Mouse (Mus musculus): ENCODE results near the gene E130116L18Rik. TPM values are rescaled to one million over a fixed set of nuclear protein-coding genes. Genes with fewer than 3 reads are reported as not detected.
"Not testable (repeated sequence)": the region's sequence is repeated elsewhere in the genome, so short reads cannot be mapped to it uniquely, and the experiment has no call there.

Gene E130116L18Rik
- polyA plus RNA-seq, 1 experiment from 2014 or later, result not detected

- Histone ChIP-seq H3K4me1 (replicated peaks) (no peaks in the 10 kb centered on the region), H3K27ac (no peak within 1 kb of the TSS), H3K4me3 (replicated peaks) (no peak within 1 kb of the TSS), H3K36me3 (no peaks in the 10 kb centered on the region), H3K9me3 (replicated peaks) (no peaks in the 10 kb centered on the region), H3K27me3 (no peaks in the 10 kb centered on the region), H3K4me2 (no peak within 1 kb of the TSS), H3K9ac (no peak within 1 kb of the TSS)
- ATAC-seq (ENCODE audit: low read depth), result no peak
- DNase-seq, result no peak
- 66% methylated on average over 1 of the region's 1 CpGs for WGBS (ENCODE audit: insufficient replicate concordance)
These were observed 41.9 kb downstream of the E130116L18Rik start, which contains the start of gene Galntl5 for GRCm38 (mm10) chr5:25181004-25181531. Gene Galntl5 (plus strand): TSS chr5:25181460.

- ATAC-seq (ENCODE audit: low read depth) (no peak), DNase-seq (no peak)
- Histone ChIP-seq H3K27me3 (no peaks in the 10 kb centered on the region), H3K27ac (no peak overlapping the region), H3K4me2 (no peak overlapping the region), H3K9ac (no peak overlapping the region), H3K4me1 (replicated peaks) (no peaks in the 10 kb centered on the region), H3K9me3 (replicated peaks) (no peaks in the 10 kb centered on the region), H3K4me3 (replicated peaks) (no peak overlapping the region), H3K36me3 (no peaks in the 10 kb centered on the region)
- WGBS (ENCODE audit: insufficient replicate concordance), result 69% methylated on average over 3 of the region's 3 CpGs
These were observed 42.9 kb downstream of the E130116L18Rik start for GRCm38 (mm10) chr5:25179936-25180488.

GRCm38 (mm10) chr5:25179284-25179683 is 43.7 kb downstream of the E130116L18Rik start:
- DNase-seq, result no peak

GRCm38 (mm10) chr5:25178543-25178942 is 44.4 kb downstream of the E130116L18Rik start:
- 79% methylated on average over 4 of the region's 4 CpGs for WGBS (ENCODE audit: insufficient replicate concordance)

More at GRCm38 (mm10) chr5:25179284-25179683, 43.7 kb downstream of the E130116L18Rik start:
- no peaks in the 10 kb centered on the region for H3K4me1 ChIP-seq (replicated peaks)
- H3K4me3 ChIP-seq (replicated peaks), result no peak overlapping the region
- H3K4me2 ChIP-seq, result no peak overlapping the region
- WGBS (ENCODE audit: insufficient replicate concordance), result 75% methylated on average over 4 of the region's 4 CpGs
- no peak overlapping the region for H3K27ac ChIP-seq
- no peak overlapping the region for H3K9ac ChIP-seq
- H3K9me3 ChIP-seq (replicated peaks), result no peaks in the 10 kb centered on the region
- H3K36me3 ChIP-seq, result no peaks in the 10 kb centered on the region
- H3K27me3 ChIP-seq, result no peaks in the 10 kb centered on the region
- no peak for ATAC-seq (ENCODE audit: low read depth)

GRCm38 (mm10) chr5:25177937-25178336 is 45.0 kb downstream of the E130116L18Rik start:
- not testable (repeated sequence) for H3K9ac ChIP-seq; H3K4me1 ChIP-seq (replicated peaks); H3K27ac ChIP-seq; ATAC-seq (ENCODE audit: low read depth); H3K36me3 ChIP-seq; H3K9me3 ChIP-seq (replicated peaks); DNase-seq; H3K4me2 ChIP-seq; H3K27me3 ChIP-seq; H3K4me3 ChIP-seq (replicated peaks)
- WGBS (ENCODE audit: insufficient replicate concordance), result 73% methylated on average over 5 of the region's 5 CpGs

More at GRCm38 (mm10) chr5:25178543-25178942, 44.4 kb downstream of the E130116L18Rik start:
- H3K4me2 ChIP-seq; H3K9ac ChIP-seq; H3K4me1 ChIP-seq (replicated peaks); H3K27me3 ChIP-seq; H3K36me3 ChIP-seq; H3K4me3 ChIP-seq (replicated peaks); H3K9me3 ChIP-seq (replicated peaks); DNase-seq; H3K27ac ChIP-seq; ATAC-seq (ENCODE audit: low read depth): not testable (repeated sequence)

Other genes starting within 250 kb of the E130116L18Rik start
- gene Prkag2, start 122.5 kb downstream of the E130116L18Rik start, polyA plus RNA-seq (2015; fragmentation: Nextera tagmentation; extraction: Ambion mirVana), result 4.3 and 5.3 TPM in 2 replicates
- gene Galntl5, start 41.7 kb downstream of the E130116L18Rik start, polyA plus RNA-seq (2015; fragmentation: Nextera tagmentation; extraction: Ambion mirVana), result not detected in 2 replicates
- gene Galnt11, start 1.2 kb downstream of the E130116L18Rik start, polyA plus RNA-seq (2015; fragmentation: Nextera tagmentation; extraction: Ambion mirVana), result 6.3 and 7.7 TPM in 2 replicates